10 mouse cellular contexts compared by ENCODE assay signal in the genomic region with DNA sequence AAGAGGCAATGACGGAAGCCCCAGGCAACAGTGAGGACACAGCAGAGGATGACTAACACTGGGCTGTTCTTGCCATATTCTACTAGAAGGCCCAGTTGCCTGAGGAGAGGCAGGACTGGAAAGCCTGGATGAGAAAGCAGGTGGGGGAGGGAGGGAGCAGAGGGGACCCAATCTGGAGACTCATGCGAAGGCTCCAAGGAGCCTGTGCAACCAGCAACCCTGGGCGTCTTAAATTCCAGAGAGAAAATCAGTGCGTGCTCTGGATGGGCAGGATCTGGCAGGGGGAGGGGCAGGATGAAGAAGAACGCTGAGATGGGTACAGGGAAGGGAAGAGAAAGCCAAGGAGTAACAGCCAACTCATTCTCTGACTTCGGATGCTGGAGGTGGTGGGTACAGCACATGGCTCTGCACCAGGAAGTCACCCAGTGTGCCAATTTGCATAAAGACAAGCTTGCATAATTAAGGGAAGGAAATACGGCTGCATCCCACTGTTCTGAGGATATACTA. TPM values are rescaled to one million over a fixed set of nuclear protein-coding genes. Genes with fewer than 3 reads are reported as not detected.
A peak's percentile ranks its signal among the peaks of the same experiment; 100 is the strongest.
DNase-seq lines count a peak whose midpoint lies in the region.
"Had no signal": no experiment of that assay in that cellular context is flagged by ENCODE, and none has a peak within 500 bp of the region (broad histone marks: within the 10 kb centered on the region; RNA-seq: fewer than 3 reads in every experiment).

No protein-coding gene starts in this region.

- DNase-seq in adrenal gland, adult (ENCODE audit: inconsistent age in 2 of 2, low spot score in 1 of 2), result peak; percentile 73 to 88
- no peak for DNase-seq in adrenal gland, postnatal 4 days (ENCODE audit: low spot score in 2 of 2)
- peak; percentile 38 for DNase-seq in adrenal gland, postnatal 10 days
- peak; percentile 35 to 66 for DNase-seq in frontal cortex, postnatal 36 days (ENCODE audit: low spot score in 2 of 2)
- DNase-seq in left cerebral cortex, postnatal 25 days (ENCODE audit: low spot score in 2 of 2), result peak; percentile 36 to 84
- no peak for DNase-seq in kidney, adult 9 months
- DNase-seq in heart, adult 8-10 months (ENCODE audit: low spot score), result no peak
- DNase-seq in kidney, adult 18-20 months, result no peak
- DNase-seq: cerebellum, adult 11-12 months; liver, embryonic 13.5 days had no signal

- intact Hi-C loops in left cerebral cortex, postnatal 25 days (cut with DNase I), result no loop called here

RNA-seq across cellular contexts. Expression of gene Iqgap2, which starts 42.2 kb away (rescaled TPM):
- 10 to 100 TPM; 93.7 to 97.7 TPM for total RNA-seq in adrenal gland, postnatal 4 days (2021)
- 10 to 100 TPM; 63.8 to 81.7 TPM for total RNA-seq in adrenal gland, postnatal 10 days (2021)
- total RNA-seq in left cerebral cortex, postnatal 25 days (2021), result 10 to 100 TPM; 16.8 to 19.0 TPM
- 1 to 10 TPM; 2.5 to 4.9 (median 4.0) TPM for total RNA-seq in heart, adult 8-10 months (2022)

Comparison
In these comparisons a context has a peak if more than half of its experiments do, and no peak if none do; other contexts are left out.
1. DNase-seq: peak in adrenal gland, adult (2 of 2), adrenal gland, postnatal 10 days (single experiment), frontal cortex, postnatal 36 days (2 of 2) and left cerebral cortex, postnatal 25 days (2 of 2); none in adrenal gland, postnatal 4 days (0 of 2), kidney, adult 9 months (single experiment), heart, adult 8-10 months (single experiment) and kidney, adult 18-20 months (single experiment).